Mouse (Mus musculus) embryonic stem cell, embryonic (primary cell): ENCODE measurements around the gene Olfr143.

Experiments used
- CTCF ChIA-PET, 4 experiments: fragments of 300-600 bp in 2 of 4; fragments of 350-600 bp in 2 of 4; sonication (Branson Sonifier 250); formaldehyde crosslinking; loops; one replicate each; lab custom pipeline; 2022; ENCODE audit warnings: inconsistent platforms in 2 of 4; lab: Charles Lee
- POLR2A ChIA-PET, 4 experiments: fragments of 300-600 bp in 2 of 4; fragments of 350-600 bp in 2 of 4; sonication (Branson Sonifier 250); formaldehyde crosslinking; loops; one replicate each; lab custom pipeline; 2022; ENCODE audit warnings: antibody characterized with exemption in 4 of 4, inconsistent platforms in 1 of 4; lab: Charles Lee

Olfr143 gene

GRCm38 (mm10) chr9:38252474-38252873 is at the start of gene Olfr143:
Gene Olfr143, plus strand, starts transcription at chr9:38252774.
- CTCF ChIA-PET, result no interaction called here
- POLR2A ChIA-PET, result no interaction called here

DNA sequence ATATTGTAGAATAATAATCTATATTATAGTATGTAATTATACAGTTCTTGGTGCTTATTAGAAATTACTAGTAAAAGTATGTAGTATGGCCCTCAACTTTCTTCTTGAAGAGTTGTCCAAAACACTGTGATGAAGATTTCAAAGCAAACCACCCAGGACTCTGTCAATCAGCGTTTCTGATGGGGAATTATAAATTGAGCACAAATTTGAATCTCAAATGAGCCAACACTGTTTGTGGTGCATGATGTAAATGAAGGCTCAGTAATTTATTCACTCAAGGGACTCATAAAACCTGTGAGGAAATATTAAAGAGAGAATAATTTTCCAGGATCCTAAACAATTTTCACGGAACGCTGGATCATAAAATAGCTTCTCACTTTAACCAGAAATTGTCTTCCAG is 44.5 kb upstream of the Olfr143 start, which contains the start of gene Olfr893:
TSS of gene Olfr893 (plus strand) at position 301 of the 400 bp plus-strand sequence.
- ChIA-PET POLR2A (no interaction called here), CTCF (no interaction called here)

DNA sequence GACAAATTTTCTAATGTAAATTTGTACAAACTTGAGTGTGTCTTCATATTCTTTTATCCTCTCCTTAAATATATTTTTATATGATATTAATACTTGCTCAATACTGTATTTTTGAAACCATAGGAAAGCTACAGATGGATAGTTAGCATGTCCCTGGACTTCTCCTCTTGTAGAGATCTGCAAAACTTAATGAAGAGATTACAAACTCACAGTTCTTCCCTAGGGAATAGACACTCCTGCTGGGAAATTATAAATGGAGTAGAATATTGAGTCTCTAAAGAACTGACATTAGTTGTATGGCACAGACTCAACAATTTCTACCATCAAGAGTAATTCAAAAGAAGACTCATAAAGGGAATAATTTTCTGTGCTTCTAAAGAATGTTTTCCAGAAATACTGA is 34.8 kb upstream of the Olfr143 start, which contains the start of gene Olfr894:
TSS of gene Olfr894 (plus strand) at position 301 of the 400 bp plus-strand sequence.
- ChIA-PET POLR2A (no interaction called here), CTCF (no interaction called here)

DNA sequence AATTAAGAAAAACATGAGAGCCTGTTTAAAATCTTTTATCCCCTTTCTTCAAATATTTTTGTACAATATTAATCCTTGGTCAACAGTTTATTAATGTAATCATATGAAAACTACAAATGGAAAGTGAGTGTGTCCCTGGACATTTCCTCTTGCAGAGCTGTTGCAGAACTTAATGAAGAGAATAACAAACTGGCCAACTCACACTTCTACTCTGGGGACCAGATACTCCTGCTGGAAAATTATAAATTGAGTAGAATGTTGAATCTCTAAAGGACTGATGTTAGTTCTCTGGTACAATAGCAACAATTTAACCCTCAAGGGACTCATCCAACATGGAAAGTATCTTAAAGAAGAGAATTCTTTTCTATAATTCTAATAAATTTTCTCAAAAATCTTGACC is 15.0 kb downstream of the Olfr143 start, which contains the start of gene Olfr895:
TSS of gene Olfr895 (plus strand) at position 301 of the 400 bp plus-strand sequence.
- ChIA-PET CTCF (no interaction called here), POLR2A (no interaction called here)

DNA sequence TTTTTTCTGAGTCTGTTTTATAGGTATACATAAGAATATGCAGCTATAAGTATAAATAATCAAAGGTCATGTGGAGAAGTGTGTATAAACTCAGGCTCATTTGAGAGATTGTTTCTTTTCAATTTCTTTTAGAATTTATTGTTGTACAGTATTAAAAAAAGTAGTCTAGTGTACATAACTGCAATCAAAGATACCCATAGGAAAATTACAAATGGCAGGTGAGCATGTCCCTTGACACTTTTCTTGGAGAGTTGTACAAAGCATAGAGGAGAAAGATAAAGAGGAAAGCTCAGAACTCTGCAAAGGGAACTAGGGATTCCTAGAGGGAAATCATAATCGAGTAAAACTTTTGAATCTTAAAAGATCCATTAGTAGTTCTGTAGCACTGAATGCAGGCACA is 38.2 kb downstream of the Olfr143 start, which contains the start of gene Olfr896-ps1:
TSS of gene Olfr896-ps1 (plus strand) at position 301 of the 400 bp plus-strand sequence.
- CTCF ChIA-PET, result no interaction called here
- POLR2A ChIA-PET, result no interaction called here
